Mouse (Mus musculus) neural tube, embryonic 11.5 days (tissue): Measurements from ENCODE around the gene Sf3a1. TPM values are rescaled to one million over a fixed set of nuclear protein-coding genes. Genes with fewer than 3 reads are reported as not detected.

Source experiments
- ATAC-seq: fragments of 200-750 bp; cut with Nextera tagmentation; 2 replicates; pipeline ENCODE4 v1.8.0; 2017; ENCODE audit warnings: moderate number of reproducible peaks, mild to moderate bottlenecking, moderate TSS enrichment, moderate library complexity; ENCODE audit not compliant: insufficient read depth, low FRiP score, low TSS enrichment
- DNase-seq: peaks from one replicate; pipeline ENCODE4 v3.0.0-alpha.2; 2015; ENCODE audit warnings: low spot score
- H3K27ac ChIP-seq: fragments of 300-500 bp; sonication (generic); 2 replicates; pipeline ENCODE4 v1.5.1; 2014; ENCODE audit warnings: low read depth, mild to moderate bottlenecking, low read length
- H3K27me3 ChIP-seq: fragments of 300-500 bp; sonication (generic); 2 replicates; pipeline ENCODE4 v1.6.1; 2014; ENCODE audit warnings: mild to moderate bottlenecking, low read length, mixed read lengths; ENCODE audit not compliant: control insufficient read depth, insufficient read depth
- H3K36me3 ChIP-seq: fragments of 300-500 bp; sonication (generic); 2 replicates; pipeline ENCODE4 v1.6.1; 2014; ENCODE audit warnings: mild to moderate bottlenecking, low read length, moderate library complexity, mixed read lengths; ENCODE audit not compliant: control insufficient read depth, insufficient read depth
- H3K4me1 ChIP-seq: fragments of 300-500 bp; sonication (generic); 2 replicates; pipeline ENCODE4 v1.6.1; 2014; ENCODE audit warnings: low read length, mixed read lengths; ENCODE audit not compliant: control insufficient read depth, insufficient read depth
- H3K4me2 ChIP-seq: fragments of 300-500 bp; sonication (generic); 2 replicates; pipeline ENCODE4 v1.6.1; 2014; ENCODE audit warnings: low read depth, mild to moderate bottlenecking, moderate library complexity
- H3K4me3 ChIP-seq: fragments of 300-500 bp; sonication (generic); 2 replicates; pipeline ENCODE4 v1.5.1; 2014; ENCODE audit warnings: low read depth, low read length
- H3K9ac ChIP-seq: fragments of 300-500 bp; sonication (generic); 2 replicates; pipeline ENCODE4 v1.6.1; 2014; ENCODE audit warnings: mild to moderate bottlenecking, low read length
- H3K9me3 ChIP-seq: fragments of 300-500 bp; sonication (generic); 2 replicates; pipeline ENCODE4 v1.6.1; 2016; ENCODE audit warnings: low read length; ENCODE audit not compliant: control insufficient read depth
- WGBS: fragments of 180-500 bp; shearing (Covaris S2); extraction: QIAGEN DNeasy Blood & Tissue Kit; methylation state at CpG from one replicate; pipeline ENCODE4 v1.1.7; 2014; 5-methylcytosine and 5-hydroxymethylcytosine counted together
- polyA plus RNA-seq: library from polyadenylated mRNA; unstranded; fragments of >200 nt; fragmentation: Nextera tagmentation; extraction: Ambion mirVana; gene quantifications from 2 replicates; pipeline ENCODE4 v1.2.1, GENCODE M21; 2014

Sf3a1 gene
- polyA plus RNA-seq, 1 experiment from 2014 or later, result 91.1 TPM

DNA sequence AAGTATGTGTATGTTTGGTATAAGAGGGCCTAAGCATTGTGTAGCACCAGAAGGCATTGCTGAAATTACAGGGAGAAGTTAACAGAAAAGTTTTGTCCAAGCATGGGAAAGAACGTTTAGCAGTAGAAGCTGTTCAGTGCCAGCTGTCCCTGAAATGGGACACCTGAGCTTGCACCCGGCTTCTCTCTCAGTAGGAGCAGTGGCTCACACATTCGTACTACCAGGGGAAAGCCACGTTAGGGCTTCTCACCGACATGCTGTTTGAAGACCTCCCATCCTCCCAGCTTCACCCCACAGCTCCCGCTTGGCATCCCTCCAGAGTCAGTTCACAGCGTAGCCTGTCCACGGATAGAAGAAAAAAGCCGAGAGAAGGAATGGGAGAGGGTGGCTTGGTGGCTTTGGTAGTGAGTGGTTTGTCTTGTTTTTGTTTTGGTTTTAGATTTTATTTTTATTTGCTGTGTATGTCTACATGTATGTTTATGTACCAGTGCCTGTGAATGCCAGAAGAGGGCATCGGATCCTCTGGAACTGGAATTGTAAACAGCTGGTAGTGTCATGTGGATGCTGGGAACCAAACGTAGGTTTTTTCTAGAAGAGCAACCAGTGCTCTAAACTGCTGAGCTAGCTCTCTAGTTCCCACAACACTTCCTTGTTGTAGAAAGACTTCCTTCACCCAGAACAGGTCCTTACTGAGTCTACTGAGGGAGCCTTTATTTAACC lies 42.0 kb downstream of the Sf3a1 start:
- 85% methylated on average over 11 of the region's 11 CpGs for WGBS
- Histone ChIP-seq H3K4me1 (no peaks in the 10 kb centered on the region), H3K36me3 (no peaks in the 10 kb centered on the region), H3K27ac (no peak overlapping the region), H3K27me3 (no peaks in the 10 kb centered on the region), H3K4me2 (no peak overlapping the region), H3K9me3 (no peaks in the 10 kb centered on the region), H3K4me3 (no peak overlapping the region), H3K9ac (no peak overlapping the region)
- ATAC-seq (no peak), DNase-seq (no peak)

- Histone ChIP-seq H3K9ac (no peak overlapping the region), H3K27ac (no peak overlapping the region), H3K27me3 (no peaks in the 10 kb centered on the region), H3K36me3 (no peaks in the 10 kb centered on the region), H3K9me3 (no peaks in the 10 kb centered on the region), H3K4me1 (no peaks in the 10 kb centered on the region), H3K4me2 (no peak overlapping the region), H3K4me3 (no peak overlapping the region)
- WGBS, result 84% methylated on average over 12 of the region's 12 CpGs
- DNase-seq (no peak), ATAC-seq (no peak)
These were observed 43.0 kb downstream of the Sf3a1 start for GRCm38 (mm10) chr11:4202995-4203704.

DNA sequence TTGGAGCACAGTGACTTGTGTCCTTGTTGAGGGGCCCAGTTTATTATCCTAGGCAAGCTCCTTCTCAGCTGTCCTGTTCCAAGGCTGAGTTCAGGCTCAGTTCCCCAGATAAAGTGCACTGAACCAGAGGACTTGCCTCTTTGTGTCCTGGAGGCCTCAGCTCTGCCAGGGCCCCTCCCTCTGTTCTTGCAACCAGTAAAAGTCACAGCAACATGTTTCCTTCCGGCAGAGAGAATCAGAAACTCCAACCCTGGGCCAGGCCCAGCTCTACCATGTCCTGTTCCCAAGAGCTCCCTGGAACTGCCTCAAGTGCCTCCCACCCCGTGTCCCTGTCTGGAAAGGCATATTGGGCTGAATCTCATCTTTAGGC lies 43.5 kb downstream of the Sf3a1 start:
- Histone ChIP-seq H3K4me2 (no peak overlapping the region), H3K27me3 (no peaks in the 10 kb centered on the region), H3K9me3 (no peaks in the 10 kb centered on the region), H3K4me3 (no peak overlapping the region), H3K27ac (no peak overlapping the region), H3K36me3 (no peaks in the 10 kb centered on the region), H3K9ac (no peak overlapping the region), H3K4me1 (no peaks in the 10 kb centered on the region)
- WGBS, result 55% methylated on average over 2 of the region's 2 CpGs
- no peak for DNase-seq
- no peak for ATAC-seq

DNA sequence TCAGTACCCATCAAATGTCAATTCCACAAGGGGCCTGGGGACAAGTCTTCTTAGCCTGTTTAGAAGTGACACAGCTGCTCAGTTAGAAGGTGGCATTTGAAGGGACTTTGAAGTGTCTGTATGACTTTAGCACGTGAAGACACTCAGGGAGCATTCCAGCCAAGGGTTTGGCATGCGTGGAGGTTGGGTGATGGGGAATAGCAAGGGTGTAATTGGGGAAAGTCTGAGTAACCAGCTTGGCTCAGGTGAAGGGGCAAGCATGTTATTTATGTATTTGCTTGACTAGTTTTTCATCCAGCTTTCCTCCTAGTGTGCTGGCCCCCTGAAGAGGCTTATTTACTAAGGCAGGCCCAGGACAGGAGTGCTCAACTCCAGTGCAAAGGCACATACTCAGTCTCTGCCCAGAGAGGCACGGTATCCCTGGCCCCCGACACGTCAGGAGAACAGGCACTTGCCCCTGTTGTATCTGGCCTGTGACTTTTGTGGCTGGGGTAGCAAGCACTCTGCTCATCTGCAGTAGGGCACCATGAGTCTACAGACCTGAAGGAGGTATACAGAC lies 45.0 kb downstream of the Sf3a1 start:
- 82% methylated on average over 5 of the region's 5 CpGs for WGBS
- ATAC-seq (no peak), DNase-seq (no peak)
- Histone ChIP-seq H3K36me3 (no peaks in the 10 kb centered on the region), H3K9me3 (no peaks in the 10 kb centered on the region), H3K27ac (no peak overlapping the region), H3K4me1 (no peaks in the 10 kb centered on the region), H3K9ac (no peak overlapping the region), H3K4me2 (no peak overlapping the region), H3K27me3 (no peaks in the 10 kb centered on the region), H3K4me3 (no peak overlapping the region)

DNA sequence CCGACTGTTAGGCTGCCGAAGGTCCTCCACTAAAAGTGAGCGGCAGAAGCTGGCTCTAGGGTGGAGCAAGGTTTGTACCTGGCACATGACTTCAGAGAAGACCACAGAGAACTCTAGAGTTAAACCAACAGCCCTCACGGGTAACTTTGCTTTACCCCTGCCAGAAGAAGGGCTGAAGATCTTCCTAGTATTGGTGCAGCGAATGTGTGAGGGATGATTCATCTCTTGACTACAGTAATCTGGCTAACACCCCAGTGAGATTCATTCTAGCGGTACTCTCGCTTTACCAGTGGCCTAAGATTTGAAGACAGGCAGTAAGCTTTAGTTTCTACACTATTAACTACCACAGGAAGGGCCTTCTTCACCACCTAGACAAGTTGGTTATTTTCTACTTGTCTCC lies 45.8 kb downstream of the Sf3a1 start:
- H3K9me3 ChIP-seq, result no peaks in the 10 kb centered on the region
- no peaks in the 10 kb centered on the region for H3K27me3 ChIP-seq
- no peak overlapping the region for H3K27ac ChIP-seq
- H3K4me3 ChIP-seq, result no peak overlapping the region
- DNase-seq, result no peak
- H3K9ac ChIP-seq, result no peak overlapping the region
- H3K4me1 ChIP-seq, result no peaks in the 10 kb centered on the region
- H3K36me3 ChIP-seq, result no peaks in the 10 kb centered on the region
- ATAC-seq, result no peak
- no peak overlapping the region for H3K4me2 ChIP-seq
- WGBS, result 93% methylated on average over 7 of the region's 7 CpGs

DNA sequence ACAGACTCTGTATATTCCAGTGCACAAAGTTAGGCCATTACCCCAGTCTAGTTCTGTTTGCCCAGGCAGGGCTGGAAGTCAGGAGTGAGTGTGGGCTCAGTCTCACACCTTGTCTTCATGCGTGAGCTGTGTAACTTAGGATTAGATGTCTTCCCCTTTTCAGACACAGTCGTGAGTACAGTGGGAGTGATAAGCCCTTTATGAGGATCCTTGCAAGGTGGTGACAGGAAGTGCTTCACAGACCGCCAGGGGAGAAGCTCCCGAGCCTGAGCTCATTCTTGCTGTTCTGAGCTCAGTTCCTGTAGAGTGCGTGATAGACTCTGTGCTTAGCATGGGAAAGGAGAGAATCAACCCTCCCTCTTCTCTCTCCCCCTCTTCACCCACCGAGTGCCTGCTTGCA lies 46.4 kb downstream of the Sf3a1 start:
- H3K4me1 ChIP-seq, result no peaks in the 10 kb centered on the region
- no peaks in the 10 kb centered on the region for H3K36me3 ChIP-seq
- no peak for ATAC-seq
- 92% methylated on average over 6 of the region's 6 CpGs for WGBS
- H3K27me3 ChIP-seq, result no peaks in the 10 kb centered on the region
- no peak overlapping the region for H3K4me3 ChIP-seq
- no peaks in the 10 kb centered on the region for H3K9me3 ChIP-seq
- H3K9ac ChIP-seq, result no peak overlapping the region
- DNase-seq, result no peak
- H3K4me2 ChIP-seq, result no peak overlapping the region
- no peak overlapping the region for H3K27ac ChIP-seq

GRCm38 (mm10) chr11:4207655-4208054 lies 47.5 kb downstream of the Sf3a1 start:
- no peak overlapping the region for H3K27ac ChIP-seq
- no peak overlapping the region for H3K4me3 ChIP-seq
- no peaks in the 10 kb centered on the region for H3K27me3 ChIP-seq
- WGBS, result 94% methylated on average over 9 of the region's 9 CpGs
- no peak overlapping the region for H3K4me2 ChIP-seq
- H3K36me3 ChIP-seq, result peaks cover 4% of the 10 kb centered on the region
- no peaks in the 10 kb centered on the region for H3K9me3 ChIP-seq
- no peaks in the 10 kb centered on the region for H3K4me1 ChIP-seq
- ATAC-seq (no peak), DNase-seq (no peak)
- H3K9ac ChIP-seq, result no peak overlapping the region

DNA sequence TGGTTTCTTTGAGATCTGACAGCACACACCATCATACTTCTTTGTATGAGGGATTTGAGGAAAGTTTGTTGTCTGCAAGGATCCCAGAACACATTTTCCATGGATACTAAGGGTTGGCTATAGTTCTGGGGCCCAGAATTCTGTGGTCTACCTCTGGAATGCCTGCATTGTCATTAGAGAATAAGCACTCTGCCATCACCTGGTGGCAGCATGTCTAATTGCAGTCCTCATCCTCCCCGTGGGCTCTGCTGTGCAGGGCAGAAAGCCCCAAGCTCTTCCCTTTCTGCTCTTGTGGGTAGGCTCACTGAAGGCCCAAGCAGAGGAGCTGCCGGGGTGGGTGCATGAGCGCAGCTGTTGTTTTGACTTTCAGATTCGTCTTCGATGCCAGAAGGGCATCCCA lies 49.4 kb downstream of the Sf3a1 start:
- Histone ChIP-seq H3K27me3 (no peaks in the 10 kb centered on the region), H3K9me3 (no peaks in the 10 kb centered on the region), H3K4me2 (no peak overlapping the region), H3K36me3 (peaks cover 4% of the 10 kb centered on the region), H3K4me3 (no peak overlapping the region), H3K27ac (no peak overlapping the region), H3K9ac (no peak overlapping the region), H3K4me1 (no peaks in the 10 kb centered on the region)
- DNase-seq (no peak), ATAC-seq (no peak)
- WGBS, result 85% methylated on average over 5 of the region's 5 CpGs

DNA sequence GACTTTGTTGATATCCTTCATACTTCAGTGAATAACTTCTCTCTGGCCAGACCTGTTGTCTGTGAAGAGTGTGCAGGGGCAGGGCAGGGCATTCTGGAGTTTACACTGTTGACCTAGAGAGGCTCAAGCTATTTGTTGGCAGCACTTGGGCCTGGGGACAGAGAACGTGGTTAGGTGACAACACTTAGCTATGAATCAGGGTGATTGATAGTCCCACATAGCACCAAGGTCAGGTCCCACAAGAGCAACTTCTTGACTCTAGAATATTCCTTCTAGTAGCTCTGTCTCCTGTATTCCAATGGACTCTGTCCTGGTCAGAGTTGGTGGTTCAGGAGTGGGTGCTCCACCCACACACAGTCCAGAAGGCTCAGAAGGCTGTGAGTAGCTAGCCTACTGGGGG lies 50.6 kb downstream of the Sf3a1 start:
- Histone ChIP-seq H3K4me1 (no peaks in the 10 kb centered on the region), H3K9ac (no peak overlapping the region), H3K27me3 (no peaks in the 10 kb centered on the region), H3K36me3 (peaks cover 7% of the 10 kb centered on the region), H3K27ac (no peak overlapping the region), H3K9me3 (no peaks in the 10 kb centered on the region), H3K4me2 (no peak overlapping the region), H3K4me3 (no peak overlapping the region)
- no peak for ATAC-seq
- DNase-seq, result no peak
- WGBS, result 45% methylated on average over 1 of the region's 1 CpGs
